Mouse (Mus musculus): ENCODE results near the gene Olfr1076.
"Not testable (repeated sequence)": the region's sequence is repeated elsewhere in the genome, so short reads cannot be mapped to it uniquely, and the experiment has no call there.

The Olfr1076 gene

DNA sequence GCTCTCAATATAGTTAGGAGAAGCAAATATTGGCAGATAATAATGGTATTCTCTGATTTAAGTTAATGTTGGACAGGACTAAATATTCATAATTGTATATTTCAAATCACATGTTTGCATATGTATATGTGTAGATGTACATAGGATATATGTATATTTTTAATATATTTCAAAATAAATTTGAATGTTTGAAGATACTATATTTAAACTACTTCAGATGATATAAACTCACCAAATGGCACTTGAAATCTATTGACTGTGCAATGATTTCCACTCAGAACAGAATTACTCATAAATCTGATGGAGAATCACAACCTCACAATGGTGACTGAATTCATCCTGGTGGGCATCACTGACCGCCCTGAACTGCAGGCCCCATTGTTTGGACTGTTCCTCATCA is at the start of gene Olfr1076:
Gene Olfr1076 (plus strand): TSS at position 301 of the 400 bp plus-strand sequence.
- Histone ChIP-seq H3K4me1 (replicated peaks; ENCODE audit: low read depth, low read length) (no peaks in the 10 kb centered on the region), H3K27me3 (ENCODE audit: insufficient read depth, low read length) (no peaks in the 10 kb centered on the region), H3K36me3 (ENCODE audit: insufficient read depth, low read length) (no peaks in the 10 kb centered on the region), H3K9me3 (ENCODE audit: low read length) (no peaks in the 10 kb centered on the region), H3K4me3 (replicated peaks; ENCODE audit: low read length) (no peak within 1 kb of the TSS)
- TF ChIP-seq CTCF (conservative IDR thresholded peaks at IDR 0.05; ENCODE audit: low read length) (no peak), NANOG (IDR thresholded peaks at IDR 0.05; ENCODE audit: borderline replicate concordance, low read length) (no peak)

DNA sequence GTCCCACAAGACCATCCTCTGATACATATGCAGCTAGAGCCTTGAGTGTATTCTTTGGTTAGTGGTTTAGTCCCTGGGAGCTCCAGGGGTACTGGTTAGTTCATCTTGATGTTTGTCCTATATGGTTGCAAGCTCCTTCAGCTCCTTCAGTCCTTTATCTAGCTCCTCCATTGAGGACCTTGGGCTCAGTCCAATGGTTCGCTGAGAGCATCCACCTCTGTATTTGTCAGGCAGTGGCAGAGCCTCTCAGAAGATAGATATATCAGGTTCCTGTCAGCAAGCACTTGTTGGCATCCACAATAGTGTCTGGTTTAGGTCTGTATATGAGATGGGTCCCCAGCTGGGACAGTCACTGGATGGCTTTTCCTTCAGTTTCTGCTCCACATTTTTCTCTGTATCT is 47.8 kb upstream of the Olfr1076 start:
- no peaks in the 10 kb centered on the region for H3K4me1 ChIP-seq (replicated peaks; ENCODE audit: low read depth, low read length)
- TF ChIP-seq POU5F1 (IDR thresholded peaks at IDR 0.05; ENCODE audit: borderline replicate concordance, low read length), result no peak
- TF ChIP-seq CTCF (conservative IDR thresholded peaks at IDR 0.05; ENCODE audit: low read length), result no peak
- TF ChIP-seq NANOG (IDR thresholded peaks at IDR 0.05; ENCODE audit: borderline replicate concordance, low read length), result no peak
- no peaks in the 10 kb centered on the region for H3K9me3 ChIP-seq (ENCODE audit: low read length)
- H3K36me3 ChIP-seq (ENCODE audit: insufficient read depth, low read length), result no peaks in the 10 kb centered on the region
- H3K4me3 ChIP-seq (replicated peaks; ENCODE audit: low read length), result no peak overlapping the region
- no peaks in the 10 kb centered on the region for H3K27me3 ChIP-seq (ENCODE audit: insufficient read depth, low read length)

DNA sequence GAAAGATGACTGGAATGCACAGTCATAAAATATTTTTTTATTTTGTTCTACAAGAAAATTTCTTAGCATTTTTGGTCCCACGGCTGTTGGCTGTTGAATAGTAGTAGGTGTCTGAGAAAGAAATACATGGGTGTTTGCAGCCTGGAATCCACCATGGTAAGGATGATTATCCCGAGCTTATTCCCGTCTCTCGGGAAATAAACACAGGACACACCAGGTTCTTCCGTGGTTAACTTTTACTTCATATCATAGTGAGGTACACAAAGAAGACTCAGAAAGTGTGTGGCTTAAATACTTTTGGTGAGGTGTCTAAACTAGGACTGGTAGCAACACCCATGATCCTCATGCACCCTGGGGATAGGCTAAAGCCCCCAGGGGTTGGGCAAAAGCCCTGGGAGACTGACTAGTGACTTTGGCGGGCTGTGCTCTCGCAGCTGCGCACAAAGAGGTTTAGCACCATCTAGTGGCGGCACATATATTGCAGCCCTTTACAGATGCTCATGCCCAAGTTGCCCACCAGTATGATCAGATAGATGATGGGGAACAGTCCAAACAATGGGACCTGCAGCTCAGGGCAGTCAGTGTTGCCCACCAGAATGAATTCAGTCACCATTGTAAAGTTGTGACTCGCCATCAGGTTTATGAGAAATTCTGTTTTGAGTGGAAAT is 43.7 kb upstream of the Olfr1076 start:
- Histone ChIP-seq H3K9me3 (ENCODE audit: low read length) (no peaks in the 10 kb centered on the region), H3K27me3 (ENCODE audit: insufficient read depth, low read length) (no peaks in the 10 kb centered on the region), H3K4me1 (replicated peaks; ENCODE audit: low read depth, low read length) (no peaks in the 10 kb centered on the region), H3K4me3 (replicated peaks; ENCODE audit: low read length) (no peak overlapping the region), H3K36me3 (ENCODE audit: insufficient read depth, low read length) (no peaks in the 10 kb centered on the region)
- peak; percentile 66 for TF ChIP-seq CTCF (conservative IDR thresholded peaks at IDR 0.05; ENCODE audit: low read length)
- TF ChIP-seq NANOG (IDR thresholded peaks at IDR 0.05; ENCODE audit: borderline replicate concordance, low read length), result no peak

DNA sequence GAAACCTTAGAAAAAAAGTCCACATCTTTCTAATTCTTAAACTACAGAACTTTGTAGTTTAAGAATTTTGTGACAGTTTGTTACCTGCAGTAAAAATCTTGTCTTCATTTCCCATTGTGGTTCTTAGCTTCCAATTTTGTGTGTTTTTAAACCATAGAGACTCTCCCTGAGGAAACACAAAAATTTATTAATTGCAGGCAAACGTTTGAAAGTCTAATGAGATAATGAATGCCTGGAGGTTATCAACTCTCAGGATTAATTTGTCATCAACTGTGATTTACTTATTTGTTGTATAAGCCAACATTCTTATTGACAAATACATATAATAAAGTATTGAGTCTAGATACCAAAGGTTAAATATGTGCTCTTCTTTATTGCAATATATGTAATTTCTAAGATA is 21.0 kb upstream of the Olfr1076 start, which contains the start of gene Olfr228:
Gene Olfr228 (minus strand): TSS at position 101 of the 400 bp plus-strand sequence.
- no peak within 1 kb of the TSS for H3K4me3 ChIP-seq (replicated peaks; ENCODE audit: low read length)
- no peaks in the 10 kb centered on the region for H3K36me3 ChIP-seq (ENCODE audit: insufficient read depth, low read length)
- TF ChIP-seq CTCF (conservative IDR thresholded peaks at IDR 0.05; ENCODE audit: low read length), result no peak
- TF ChIP-seq NANOG (IDR thresholded peaks at IDR 0.05; ENCODE audit: borderline replicate concordance, low read length), result no peak
- TF ChIP-seq POU5F1 (IDR thresholded peaks at IDR 0.05; ENCODE audit: borderline replicate concordance, low read length), result no peak
- no peaks in the 10 kb centered on the region for H3K27me3 ChIP-seq (ENCODE audit: insufficient read depth, low read length)
- H3K4me1 ChIP-seq (replicated peaks; ENCODE audit: low read depth, low read length), result no peaks in the 10 kb centered on the region
- H3K9me3 ChIP-seq (ENCODE audit: low read length), result no peaks in the 10 kb centered on the region

DNA sequence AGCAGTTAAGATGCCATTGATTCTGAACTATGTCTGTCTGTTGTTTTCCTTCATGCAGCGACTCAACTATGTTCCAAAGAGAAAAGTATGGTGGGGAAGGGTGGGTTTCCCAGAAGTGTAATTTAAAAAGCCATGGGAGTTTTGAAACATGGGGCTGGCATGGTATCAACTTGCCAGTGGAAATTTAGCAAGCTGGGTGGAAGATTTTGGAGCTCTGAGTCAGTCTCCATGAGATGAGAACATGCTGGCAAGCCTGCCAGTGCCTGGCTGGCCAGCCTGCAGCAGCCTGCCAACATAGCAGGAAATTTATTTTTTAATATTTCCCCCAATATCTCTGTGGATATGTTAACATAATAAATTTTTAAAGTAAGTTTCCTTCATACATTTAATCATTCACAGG is 22.7 kb downstream of the Olfr1076 start:
- H3K27me3 ChIP-seq (ENCODE audit: insufficient read depth, low read length), result no peaks in the 10 kb centered on the region
- H3K36me3 ChIP-seq (ENCODE audit: insufficient read depth, low read length), result no peaks in the 10 kb centered on the region
- no peaks in the 10 kb centered on the region for H3K9me3 ChIP-seq (ENCODE audit: low read length)
- H3K4me1 ChIP-seq (replicated peaks; ENCODE audit: low read depth, low read length), result no peaks in the 10 kb centered on the region
- TF ChIP-seq NANOG (IDR thresholded peaks at IDR 0.05; ENCODE audit: borderline replicate concordance, low read length), result no peak
- TF ChIP-seq CTCF (conservative IDR thresholded peaks at IDR 0.05; ENCODE audit: low read length), result no peak
- no peak for TF ChIP-seq POU5F1 (IDR thresholded peaks at IDR 0.05; ENCODE audit: borderline replicate concordance, low read length)
- H3K4me3 ChIP-seq (replicated peaks; ENCODE audit: low read length), result no peak overlapping the region

DNA sequence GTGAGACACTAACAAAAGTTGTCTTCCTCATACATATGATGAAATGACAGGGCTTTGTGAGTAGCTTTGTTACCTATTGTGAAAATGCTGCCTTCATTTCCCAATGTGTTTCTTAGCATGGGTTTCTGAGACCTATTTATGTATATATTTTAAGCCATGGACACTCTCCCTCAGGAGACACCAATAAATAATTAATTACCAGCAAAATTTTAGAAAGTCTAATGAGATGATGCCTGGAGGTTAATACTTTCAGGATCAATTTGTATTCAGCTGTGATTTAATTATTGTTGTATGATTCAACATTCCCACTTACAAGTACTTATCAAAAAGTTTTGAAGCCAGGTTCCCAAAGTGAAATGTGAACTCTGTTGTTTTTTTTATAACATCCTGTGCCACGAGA is 34.1 kb downstream of the Olfr1076 start, which contains the start of gene Olfr1079:
Gene Olfr1079 (minus strand): TSS at position 101 of the 400 bp plus-strand sequence.
- H3K9me3 ChIP-seq (ENCODE audit: low read length), result no peaks in the 10 kb centered on the region
- no peaks in the 10 kb centered on the region for H3K4me1 ChIP-seq (replicated peaks; ENCODE audit: low read depth, low read length)
- H3K36me3 ChIP-seq (ENCODE audit: insufficient read depth, low read length), result no peaks in the 10 kb centered on the region
- no peaks in the 10 kb centered on the region for H3K27me3 ChIP-seq (ENCODE audit: insufficient read depth, low read length)
- TF ChIP-seq POU5F1 (IDR thresholded peaks at IDR 0.05; ENCODE audit: borderline replicate concordance, low read length) (no peak), NANOG (IDR thresholded peaks at IDR 0.05; ENCODE audit: borderline replicate concordance, low read length) (no peak), CTCF (conservative IDR thresholded peaks at IDR 0.05; ENCODE audit: low read length) (no peak)
- H3K4me3 ChIP-seq (replicated peaks; ENCODE audit: low read length), result no peak within 1 kb of the TSS

DNA sequence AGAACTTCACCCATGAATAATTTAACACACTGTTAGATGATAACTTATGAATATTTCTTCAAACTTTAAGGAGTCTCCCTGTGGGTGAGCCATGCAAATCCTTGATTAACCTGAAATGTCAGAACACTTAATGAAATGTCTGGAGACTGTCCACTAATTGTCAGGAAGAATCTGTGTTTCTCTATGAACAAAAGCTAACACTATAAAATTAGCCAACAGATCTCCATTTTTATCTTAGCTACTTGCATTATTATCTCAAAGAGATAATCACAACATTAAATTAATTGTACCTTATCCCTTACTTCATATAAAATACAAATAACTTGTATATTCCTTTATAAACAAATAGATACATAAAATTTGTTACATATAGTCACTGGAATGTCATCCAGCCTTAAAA is 49.9 kb downstream of the Olfr1076 start, which contains the start of gene Olfr1080:
Gene Olfr1080 (minus strand): TSS at position 101 of the 400 bp plus-strand sequence.
- H3K36me3 ChIP-seq (ENCODE audit: insufficient read depth, low read length), result not testable (repeated sequence)

More for the DNA sequence above, 49.9 kb downstream of the Olfr1076 start, which contains the start of gene Olfr1080:
- H3K27me3 ChIP-seq (ENCODE audit: insufficient read depth, low read length); H3K4me1 ChIP-seq (replicated peaks; ENCODE audit: low read depth, low read length); H3K9me3 ChIP-seq (ENCODE audit: low read length); H3K4me3 ChIP-seq (replicated peaks; ENCODE audit: low read length): not testable (repeated sequence)

All from E14TG2a.4 (cell line).